Mouse (Mus musculus) urinary bladder, postnatal 14 days (tissue): ENCODE data around the gene Slc48a1.

Experiments
- DNase-seq: peaks from one replicate; pipeline ENCODE4 v3.0.0; 2021; ENCODE audit warnings: low spot score

Slc48a1 gene

GRCm38 (mm10) chr15:97807867-97808266, 29.5 kb downstream of the Slc48a1 start:
- no peak for DNase-seq

- no peak for DNase-seq
Measured at GRCm38 (mm10) chr15:97808532-97808931, 30.2 kb downstream of the Slc48a1 start.

DNA sequence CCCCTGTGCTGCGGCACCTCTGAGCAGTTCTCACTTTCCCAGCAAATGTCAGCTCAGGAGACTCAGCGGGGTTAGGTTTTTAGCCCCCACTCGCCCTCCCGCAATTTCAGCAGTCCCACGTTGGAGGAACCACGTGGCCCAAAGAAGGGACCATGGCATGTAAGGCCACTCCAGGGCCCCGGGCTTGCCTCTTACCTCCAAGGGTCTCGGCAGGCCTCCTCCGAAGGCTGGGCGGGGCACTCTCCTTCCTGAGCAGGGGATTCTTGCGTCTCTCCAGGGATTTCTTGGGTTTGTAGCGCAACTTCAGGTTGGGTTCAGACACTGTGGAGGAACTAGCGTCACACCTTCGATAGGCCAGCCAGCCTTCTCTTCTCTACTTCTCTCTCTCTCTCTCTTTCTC, 30.9 kb downstream of the Slc48a1 start:
- DNase-seq, result no peak

GRCm38 (mm10) chr15:97809942-97810341, 31.6 kb downstream of the Slc48a1 start:
- DNase-seq, result peak; percentile 53

DNA sequence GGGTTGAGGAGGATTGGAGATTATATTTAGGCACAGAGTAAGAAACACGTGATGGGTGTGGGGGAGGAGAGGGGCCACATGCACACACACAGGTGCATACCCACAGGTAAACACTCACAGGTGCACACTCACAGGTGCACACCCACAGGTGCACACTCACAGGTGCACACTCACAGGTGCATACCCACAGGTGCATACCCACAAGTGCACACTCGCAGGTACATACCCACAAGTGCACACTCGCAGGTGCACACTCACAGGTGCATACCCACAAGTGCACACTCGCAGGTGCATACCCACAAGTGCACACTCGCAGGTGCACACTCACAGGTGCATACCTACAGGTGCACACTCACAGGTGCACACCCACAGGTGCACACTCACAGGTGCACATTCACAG, 32.1 kb downstream of the Slc48a1 start:
- no peak for DNase-seq

- DNase-seq, result no peak
Measured at GRCm38 (mm10) chr15:97811307-97811706, 33.0 kb downstream of the Slc48a1 start.

- DNase-seq, result peak; percentile 68
Measured at GRCm38 (mm10) chr15:97812126-97812525, 33.8 kb downstream of the Slc48a1 start.

GRCm38 (mm10) chr15:97812875-97813274, 34.6 kb downstream of the Slc48a1 start:
- no peak for DNase-seq

- DNase-seq, result no peak
Measured at GRCm38 (mm10) chr15:97813452-97814204, 35.3 kb downstream of the Slc48a1 start.

DNA sequence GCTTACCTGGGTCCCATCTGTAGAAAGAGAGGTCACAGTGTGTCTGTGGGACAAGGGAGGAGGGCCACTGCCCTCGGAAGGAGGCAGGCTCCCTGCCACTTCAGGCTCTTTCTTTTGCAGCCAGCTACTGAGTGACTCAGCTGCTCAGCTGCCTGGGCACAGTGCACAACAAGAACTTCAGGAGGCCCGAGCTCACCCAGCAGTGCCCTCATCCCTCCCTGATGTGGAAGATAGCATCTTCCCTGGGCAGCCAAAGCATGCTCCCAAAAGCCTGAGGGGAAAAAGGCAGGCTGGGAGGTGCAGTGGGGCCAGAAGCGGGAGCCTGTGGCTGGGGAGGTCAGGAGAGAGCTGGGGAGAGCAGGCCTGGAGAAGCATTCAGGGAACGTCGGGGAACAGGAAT, 36.4 kb downstream of the Slc48a1 start:
- no peak for DNase-seq

- no peak for DNase-seq
Measured at GRCm38 (mm10) chr15:97815254-97815653, 36.9 kb downstream of the Slc48a1 start.

- no peak for DNase-seq
Measured at GRCm38 (mm10) chr15:97816199-97816994, 38.1 kb downstream of the Slc48a1 start.

DNA sequence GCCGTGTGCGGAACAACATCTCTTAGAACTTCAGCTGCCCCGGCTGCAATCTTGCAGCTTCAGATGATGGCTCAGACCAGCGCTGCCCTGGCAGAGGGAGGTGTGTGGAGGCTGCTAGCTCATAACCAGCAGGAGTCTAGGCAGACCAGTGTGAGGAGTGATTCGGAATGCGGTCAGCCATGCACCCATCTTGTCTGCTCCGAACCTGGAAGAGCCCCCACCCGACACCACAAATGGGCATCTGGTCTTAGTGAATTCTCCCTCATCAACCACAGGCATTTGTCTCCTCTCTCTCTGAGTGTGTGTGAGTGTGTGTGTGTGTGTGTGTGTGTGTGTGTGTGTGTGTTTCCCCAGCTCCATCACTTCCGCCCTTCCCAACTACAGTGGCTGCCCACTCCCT, 41.6 kb downstream of the Slc48a1 start:
- DNase-seq, result no peak

DNA sequence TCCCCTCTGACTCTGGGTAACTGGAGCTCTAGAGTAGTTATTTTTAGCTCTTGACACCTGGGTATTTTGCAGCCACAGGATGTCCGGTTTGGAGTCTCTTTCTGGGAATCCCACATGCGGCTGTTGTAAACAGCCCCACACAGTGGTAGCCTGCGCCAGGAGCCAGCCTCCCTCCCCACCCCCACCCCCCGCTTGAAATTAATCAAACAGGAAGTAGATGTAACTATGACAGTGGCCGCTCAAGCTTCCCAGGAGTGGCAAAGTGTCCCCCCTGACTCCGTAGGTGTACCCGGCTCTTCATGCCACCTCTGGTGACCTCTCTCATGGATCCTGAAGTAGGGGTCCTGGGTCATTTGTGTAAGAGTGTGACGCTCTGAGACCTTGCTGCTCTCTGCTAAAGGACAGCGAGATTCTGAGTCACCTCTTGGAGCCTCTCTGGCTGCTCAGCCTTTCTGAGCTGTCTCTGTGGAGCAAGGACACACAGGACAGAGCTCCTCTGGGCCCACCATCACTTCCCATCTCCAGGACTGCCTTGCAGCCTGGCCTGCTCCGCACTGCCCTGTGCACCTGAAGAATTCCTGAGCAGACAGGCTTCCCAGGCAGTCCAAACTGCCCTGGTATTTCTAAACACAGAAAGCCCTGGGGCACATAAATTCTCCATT, 43.1 kb downstream of the Slc48a1 start:
- DNase-seq, result no peak

DNA sequence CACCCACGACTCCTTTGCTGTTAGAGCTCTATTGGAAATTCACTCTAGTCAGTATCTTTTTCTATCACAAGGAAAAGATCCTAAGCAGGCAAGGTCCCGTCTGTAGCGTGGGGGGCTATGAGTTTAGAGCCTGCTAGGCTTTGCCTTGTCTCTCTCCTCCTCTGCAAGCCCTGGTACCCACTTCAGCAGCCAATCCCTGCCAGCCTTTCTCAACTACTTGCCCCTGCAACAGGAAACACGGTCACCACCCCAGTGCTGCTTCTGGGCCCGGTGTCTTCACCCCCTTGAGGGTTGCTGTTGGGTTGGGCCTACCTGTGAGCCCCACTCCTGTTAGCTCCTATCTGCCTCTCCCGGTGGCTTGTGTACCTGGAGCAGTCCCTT, 43.7 kb downstream of the Slc48a1 start:
- DNase-seq, result no peak

GRCm38 (mm10) chr15:97822545-97823228, 44.4 kb downstream of the Slc48a1 start:
- no peak for DNase-seq

DNA sequence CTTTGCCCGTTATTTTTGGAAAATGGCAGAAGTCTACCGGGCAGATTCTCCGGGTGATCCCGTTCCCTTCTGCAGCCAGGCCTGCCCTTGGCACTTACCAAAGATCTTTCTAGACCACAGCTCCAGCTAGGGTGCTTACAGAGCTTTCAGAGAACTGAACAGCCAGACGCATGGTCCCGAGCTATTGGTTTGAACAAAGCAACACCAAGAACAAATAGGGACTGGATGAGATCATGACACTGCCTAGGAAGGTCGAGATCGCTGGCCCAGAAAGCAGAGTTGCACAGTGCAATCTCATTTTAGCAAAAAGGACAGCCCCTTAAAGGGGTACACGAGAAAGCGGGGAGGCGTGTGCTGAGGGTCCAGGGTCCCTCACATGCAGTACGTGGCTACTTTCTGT, 45.2 kb downstream of the Slc48a1 start:
- no peak for DNase-seq

DNA sequence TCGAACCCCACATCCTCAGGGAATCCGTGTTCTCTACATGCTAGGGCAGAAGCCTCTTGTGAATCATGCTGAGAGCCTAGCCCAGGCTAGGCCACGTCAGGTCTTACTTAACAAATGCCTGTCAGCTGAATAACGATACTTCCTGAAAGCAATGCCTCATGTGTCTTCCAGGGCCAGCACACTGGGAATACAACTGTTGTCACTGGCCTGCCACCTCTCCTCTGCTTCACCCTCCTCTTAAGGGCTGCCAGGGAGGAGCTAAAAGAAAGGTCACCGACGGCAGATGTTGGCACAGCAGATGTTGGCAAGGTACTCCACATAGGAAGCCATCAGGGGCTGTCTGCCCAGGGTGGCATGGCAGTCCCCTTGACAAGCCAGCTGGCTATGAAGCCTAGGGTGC, 45.7 kb downstream of the Slc48a1 start:
- no peak for DNase-seq

DNA sequence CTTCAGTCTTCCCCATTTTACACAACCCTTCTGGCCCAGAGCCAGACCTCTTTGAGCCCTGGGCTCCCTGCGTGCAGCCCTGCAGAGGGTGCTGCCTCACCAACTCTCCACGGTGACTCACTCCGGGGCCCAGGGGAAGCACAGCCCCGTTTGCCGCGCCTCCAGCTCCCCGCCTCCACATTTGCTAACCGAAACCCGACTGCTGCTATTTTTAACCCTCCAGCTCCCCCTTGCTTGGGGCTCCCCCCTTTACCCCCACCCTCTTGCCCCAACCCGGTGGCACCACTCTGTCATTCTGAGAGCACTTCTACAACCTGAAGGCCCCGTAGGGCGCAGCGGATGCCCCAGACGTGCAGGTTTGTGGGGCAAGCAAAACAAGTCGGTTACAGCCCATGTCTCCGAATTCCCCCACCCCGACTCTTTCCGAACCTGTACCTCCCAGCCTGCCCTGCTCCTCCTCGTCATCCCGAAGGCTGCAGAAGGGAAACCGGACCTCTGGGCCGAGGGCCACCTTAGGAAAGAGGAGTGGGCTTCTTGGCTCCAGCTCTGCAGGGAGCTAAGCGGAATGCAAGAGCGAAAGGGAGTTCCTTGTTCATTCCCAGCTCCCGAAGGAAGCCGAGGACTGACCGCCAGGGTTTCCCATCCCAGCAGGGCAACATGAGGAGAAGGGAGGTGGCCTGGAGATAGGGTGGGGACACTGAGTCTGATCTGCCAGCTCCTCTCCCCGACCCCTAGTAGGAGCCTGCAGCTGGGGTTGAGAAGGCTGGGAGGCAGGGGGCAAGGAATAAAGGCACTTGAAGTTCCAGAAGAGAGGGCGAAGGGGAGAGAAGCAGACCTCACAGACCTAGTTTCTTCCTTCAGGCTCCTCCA, 47.0 kb downstream of the Slc48a1 start:
- peak; percentile 93 for DNase-seq

DNA sequence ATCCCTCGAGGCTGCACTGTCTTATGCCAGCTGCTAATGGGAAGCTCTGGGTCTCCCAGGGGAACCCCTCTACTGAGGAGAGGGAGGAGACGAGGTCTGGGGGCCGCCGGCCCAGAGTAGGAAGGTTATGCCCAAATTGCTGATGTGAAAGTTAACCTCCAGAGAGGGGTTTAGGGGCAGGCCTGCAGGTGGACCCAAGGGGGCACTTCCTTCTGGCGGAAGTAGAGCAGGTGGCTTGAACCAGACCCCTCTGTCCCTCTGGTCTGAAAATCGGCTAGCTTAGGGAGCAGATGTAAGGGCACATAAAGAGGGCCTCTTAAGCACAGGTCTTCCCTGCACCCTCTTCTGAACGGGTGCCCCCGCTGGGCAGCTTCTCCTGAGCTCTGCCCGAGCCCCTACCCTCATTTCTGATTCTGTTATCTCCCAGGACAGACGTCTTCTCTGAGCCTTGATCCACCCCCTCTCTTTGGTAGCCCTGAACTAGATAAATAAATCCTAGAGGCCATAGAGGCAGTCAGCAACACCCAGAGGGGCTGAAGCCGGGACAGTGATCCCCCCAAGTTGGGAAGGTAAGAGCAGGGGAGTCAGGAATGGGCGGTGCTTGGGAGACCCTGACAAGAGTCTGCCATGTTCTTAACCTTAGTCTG, 47.7 kb downstream of the Slc48a1 start:
- no peak for DNase-seq
